Mouse (Mus musculus): ENCODE measurements around the gene Ankrd17.
A peak's percentile ranks its signal among the peaks of the same experiment; 100 is the strongest.

The Ankrd17 gene

GRCm38 (mm10) chr5:90366121-90367066, at the start of gene Ankrd17:
Gene Ankrd17 (minus strand): TSS chr5:90366577.
- peak; percentile 52; the same call in 1 of the 2 replicates for TF ChIP-seq GATA4 (IDR thresholded peaks at IDR 0.05; ENCODE audit: insufficient replicate concordance, low read length)

- TF ChIP-seq GATA4 (IDR thresholded peaks at IDR 0.05; ENCODE audit: insufficient replicate concordance, low read length), result no peak
Measured at GRCm38 (mm10) chr5:90414925-90415295, 48.5 kb upstream of the Ankrd17 start.

- no peak for TF ChIP-seq GATA4 (IDR thresholded peaks at IDR 0.05; ENCODE audit: insufficient replicate concordance, low read length)
Measured at GRCm38 (mm10) chr5:90414142-90414924, 48.0 kb upstream of the Ankrd17 start.

GRCm38 (mm10) chr5:90405210-90405609, 38.8 kb upstream of the Ankrd17 start:
- TF ChIP-seq GATA4 (IDR thresholded peaks at IDR 0.05; ENCODE audit: insufficient replicate concordance, low read length), result no peak

- no peak for TF ChIP-seq GATA4 (IDR thresholded peaks at IDR 0.05; ENCODE audit: insufficient replicate concordance, low read length)
Measured at GRCm38 (mm10) chr5:90396817-90397216, 30.4 kb upstream of the Ankrd17 start.

GRCm38 (mm10) chr5:90394322-90394721, 27.9 kb upstream of the Ankrd17 start:
- no peak for TF ChIP-seq GATA4 (IDR thresholded peaks at IDR 0.05; ENCODE audit: insufficient replicate concordance, low read length)

DNA sequence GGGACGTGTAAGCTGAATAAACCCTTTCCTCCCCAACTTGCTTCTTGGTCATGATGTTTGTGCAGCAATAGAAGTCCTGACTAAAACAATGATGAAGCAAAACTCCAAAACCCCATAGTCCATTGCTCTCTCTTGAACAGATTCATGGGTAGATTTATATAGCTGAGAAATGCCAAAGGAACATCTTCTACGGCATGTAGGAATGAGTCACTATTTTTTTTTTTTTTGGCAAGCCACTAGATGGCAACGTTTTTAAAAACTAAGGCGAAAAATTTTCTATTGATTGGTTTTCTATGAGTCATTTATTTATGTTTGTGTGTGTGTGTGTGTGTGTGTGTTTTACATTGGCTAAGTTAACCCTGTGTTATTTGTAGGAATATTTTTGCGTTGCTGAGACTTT, 27.4 kb upstream of the Ankrd17 start:
- no peak for TF ChIP-seq GATA4 (IDR thresholded peaks at IDR 0.05; ENCODE audit: insufficient replicate concordance, low read length)

GRCm38 (mm10) chr5:90383080-90383479, 16.7 kb upstream of the Ankrd17 start:
- TF ChIP-seq GATA4 (IDR thresholded peaks at IDR 0.05; ENCODE audit: insufficient replicate concordance, low read length), result no peak

DNA sequence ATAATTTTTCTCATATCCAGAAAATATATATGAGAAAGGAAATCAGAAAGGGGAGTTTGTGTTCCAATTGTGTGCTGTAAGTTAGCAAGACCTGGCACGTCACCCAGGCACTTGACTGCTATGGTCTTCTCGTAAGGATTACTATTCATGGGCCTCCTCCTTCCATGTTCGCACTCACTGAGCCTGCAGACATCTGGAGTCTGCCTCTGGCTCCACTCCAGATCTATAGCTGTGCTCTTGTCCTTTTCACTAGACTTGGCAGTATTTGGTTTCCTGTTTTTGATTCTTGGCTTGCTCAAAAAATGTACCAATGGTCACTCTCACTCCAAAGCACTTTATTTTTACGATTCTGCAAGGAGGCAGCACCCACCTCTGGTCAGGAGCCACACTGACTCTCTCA, 15.1 kb upstream of the Ankrd17 start:
- no peak for TF ChIP-seq GATA4 (IDR thresholded peaks at IDR 0.05; ENCODE audit: insufficient replicate concordance, low read length)

- TF ChIP-seq GATA4 (IDR thresholded peaks at IDR 0.05; ENCODE audit: insufficient replicate concordance, low read length), result no peak
Measured at GRCm38 (mm10) chr5:90373708-90374107, 7.3 kb upstream of the Ankrd17 start.

DNA sequence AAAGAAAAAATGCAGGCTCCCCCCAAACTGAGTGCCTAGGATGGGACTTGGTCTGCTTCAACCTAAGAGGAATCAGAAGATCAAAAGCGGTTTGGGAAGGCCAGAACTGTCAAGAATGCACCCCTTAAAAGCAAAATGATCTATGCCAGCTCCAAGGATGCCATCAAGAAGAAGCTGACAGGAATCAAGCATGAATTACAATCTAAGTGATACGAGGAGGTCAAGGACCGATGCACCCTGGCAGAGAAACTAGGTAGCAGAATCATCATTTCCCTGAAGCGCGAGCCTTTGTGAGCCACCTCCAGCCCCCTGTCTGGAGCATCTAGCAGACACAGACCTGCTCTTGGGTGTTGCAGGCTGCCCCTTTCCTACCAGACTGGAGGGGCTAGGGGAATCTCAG, 4.0 kb upstream of the Ankrd17 start:
- TF ChIP-seq GATA4 (IDR thresholded peaks at IDR 0.05; ENCODE audit: insufficient replicate concordance, low read length), result no peak

DNA sequence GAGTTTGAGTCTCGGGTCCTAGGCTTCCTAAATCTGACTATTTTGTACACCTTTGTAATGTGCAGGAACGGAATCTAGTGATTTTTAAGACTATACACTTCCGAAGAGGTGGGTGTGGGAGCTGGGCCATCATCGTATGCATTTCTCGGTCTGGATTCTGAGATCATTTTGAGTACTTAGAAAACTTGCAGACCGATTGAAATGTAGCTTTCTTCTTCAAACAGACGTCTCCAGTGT, 608 bp upstream of the Ankrd17 start, which contains the start of gene Gm9958:
Gene Gm9958 (plus strand): TSS at position 138 of the 237 bp plus-strand sequence.
- no peak for TF ChIP-seq GATA4 (IDR thresholded peaks at IDR 0.05; ENCODE audit: insufficient replicate concordance, low read length)

DNA sequence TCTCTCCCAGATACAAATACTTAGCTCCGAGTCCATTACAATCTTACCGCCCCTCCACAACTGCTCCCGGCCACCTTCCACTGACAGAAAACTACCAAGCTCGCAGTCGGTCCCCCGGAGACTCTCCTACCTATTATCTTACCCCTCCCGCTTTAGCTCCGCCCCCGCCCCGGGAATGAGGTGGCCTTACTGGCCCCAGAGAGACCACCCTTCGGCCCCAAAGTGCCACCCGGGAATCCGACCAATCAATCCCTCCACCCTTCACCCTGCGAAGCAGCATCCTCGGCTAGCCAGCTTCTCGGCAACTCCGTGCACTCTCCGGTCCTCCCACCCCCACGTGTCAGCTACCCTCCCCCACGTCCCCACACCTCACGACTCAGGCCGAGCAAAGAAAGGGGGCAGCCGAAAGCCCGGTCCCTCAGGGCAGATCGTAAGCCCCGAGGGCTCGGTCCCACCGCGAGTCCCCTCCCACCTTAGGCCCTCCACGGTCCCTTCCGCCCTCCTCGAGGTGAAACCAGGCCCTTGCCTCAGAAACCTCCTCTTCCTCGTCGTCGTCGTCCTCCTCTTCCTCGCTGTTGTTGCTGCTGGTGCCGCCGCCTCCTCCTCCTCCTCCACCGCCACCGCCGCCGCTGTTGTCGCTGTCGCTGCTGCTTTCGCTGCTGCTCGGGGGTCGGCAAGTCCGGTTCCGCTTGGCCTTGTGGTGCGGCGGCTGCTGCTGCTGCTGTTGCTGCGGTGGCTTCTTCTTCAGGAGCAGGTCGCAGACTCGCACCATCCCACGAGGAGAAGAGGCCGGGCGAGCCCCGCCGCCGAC, 1.0 kb downstream of the Ankrd17 start:
- TF ChIP-seq GATA4 (IDR thresholded peaks at IDR 0.05; ENCODE audit: insufficient replicate concordance, low read length), result no peak

- peak; percentile 12; the same call in 1 of the 2 replicates for TF ChIP-seq GATA4 (IDR thresholded peaks at IDR 0.05; ENCODE audit: insufficient replicate concordance, low read length)
Measured at GRCm38 (mm10) chr5:90364526-90364925, 1.9 kb downstream of the Ankrd17 start.

DNA sequence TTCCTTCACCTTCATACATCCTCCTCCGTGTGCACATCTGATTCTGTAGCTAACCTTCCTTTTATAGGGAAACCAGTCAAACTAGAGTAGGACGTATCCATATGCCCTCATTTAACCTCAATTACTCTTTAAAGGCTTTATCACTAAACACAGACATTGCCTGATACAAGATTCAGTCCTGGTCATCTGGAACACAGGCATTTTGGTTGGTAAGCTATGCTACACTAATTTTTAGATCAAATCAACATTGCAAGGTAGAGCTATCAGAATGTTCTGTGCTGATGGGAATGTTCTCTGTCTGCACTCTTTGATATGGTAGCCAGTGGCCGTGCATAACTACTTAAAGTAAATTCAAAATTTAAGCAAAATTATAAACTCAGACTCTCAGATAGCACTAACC, 10.6 kb downstream of the Ankrd17 start:
- TF ChIP-seq GATA4 (IDR thresholded peaks at IDR 0.05; ENCODE audit: insufficient replicate concordance, low read length), result no peak
